Mouse (Mus musculus) limb, embryonic 14.5 days (tissue): ENCODE data around the gene Olfr693. TPM values are rescaled to one million over a fixed set of nuclear protein-coding genes. Genes with fewer than 3 reads are reported as not detected.

Experiments
- ATAC-seq: fragments of 200-750 bp; cut with Nextera tagmentation; 2 replicates; pipeline ENCODE4 v1.8.0; 2017; ENCODE audit warnings: low read depth, moderate number of reproducible peaks, moderate TSS enrichment; ENCODE audit not compliant: low FRiP score
- DNase-seq: peaks from one replicate; pipeline ENCODE4 v3.0.0-alpha.2; 2015; ENCODE audit warnings: low spot score
- H3K27ac ChIP-seq: fragments of 300-500 bp; sonication (generic); replicated peaks from 2 replicates; pipeline ENCODE4 v1.5.1; 2014; ENCODE audit warnings: low read depth, mild to moderate bottlenecking, low read length, moderate library complexity, mixed read lengths
- H3K27me3 ChIP-seq: fragments of 300-500 bp; sonication (generic); 2 replicates; pipeline ENCODE4 v1.6.1; 2014; ENCODE audit warnings: low read length, mixed read lengths; ENCODE audit not compliant: control insufficient read depth, insufficient read depth
- H3K36me3 ChIP-seq: fragments of 300-500 bp; sonication (generic); 2 replicates; pipeline ENCODE4 v1.6.1; 2014; ENCODE audit warnings: mild to moderate bottlenecking, low read length, moderate library complexity, mixed read lengths; ENCODE audit not compliant: control insufficient read depth, insufficient read depth
- H3K4me1 ChIP-seq: fragments of 300-500 bp; sonication (generic); 2 replicates; pipeline ENCODE4 v1.6.1; 2014; ENCODE audit warnings: antibody characterized with exemption, low read length, mixed read lengths; ENCODE audit not compliant: control insufficient read depth, insufficient read depth
- H3K4me2 ChIP-seq: fragments of 300-500 bp; sonication (generic); replicated peaks from 2 replicates; pipeline ENCODE4 v1.6.1; 2014; ENCODE audit warnings: low read depth, mild to moderate bottlenecking, low read length, moderate library complexity; ENCODE audit not compliant: severe bottlenecking
- H3K4me3 ChIP-seq: fragments of 300-500 bp; sonication (generic); replicated peaks from 2 replicates; pipeline ENCODE4 v1.5.1; 2014; ENCODE audit warnings: low read length
- H3K9ac ChIP-seq: fragments of 300-500 bp; sonication (generic); 2 replicates; pipeline ENCODE4 v1.6.1; 2014; ENCODE audit warnings: mild to moderate bottlenecking, low read depth, low read length, moderate library complexity; ENCODE audit not compliant: severe bottlenecking
- H3K9me3 ChIP-seq: fragments of 300-500 bp; sonication (generic); 2 replicates; pipeline ENCODE4 v1.6.1; 2016; ENCODE audit warnings: low read length; ENCODE audit not compliant: control insufficient read depth
- POLR2A ChIP-seq: fragments of 200-500 bp; IDR thresholded peaks from 2 replicates; pipeline ENCODE4 v1.8.0; 2012; ENCODE audit warnings: inconsistent platforms, mild to moderate bottlenecking, moderate library complexity, borderline replicate concordance; ENCODE audit not compliant: insufficient read depth, insufficient read length; ENCODE audit errors: extremely low read depth
- WGBS: fragments of 180-500 bp; shearing (Covaris S2); extraction: QIAGEN DNeasy Blood & Tissue Kit; methylation state at CpG from one replicate; pipeline ENCODE4 v1.1.7; 2014; 5-methylcytosine and 5-hydroxymethylcytosine counted together
- polyA plus RNA-seq, 2 experiments: library from polyadenylated mRNA; depleted of rRNA in 1 of 2; stranded (reverse) in 1 of 2; unstranded in 1 of 2; fragments of >200 nt; fragmentation: Nextera tagmentation in 1 of 2; extraction: Ambion mirVana in 1 of 2; gene quantifications; 2 replicates each; pipeline versions ENCODE4 v1.2.1 to v1.2.3; 2012 to 2014

Olfr693 gene
- polyA plus RNA-seq, 2 experiments: not detected

DNA sequence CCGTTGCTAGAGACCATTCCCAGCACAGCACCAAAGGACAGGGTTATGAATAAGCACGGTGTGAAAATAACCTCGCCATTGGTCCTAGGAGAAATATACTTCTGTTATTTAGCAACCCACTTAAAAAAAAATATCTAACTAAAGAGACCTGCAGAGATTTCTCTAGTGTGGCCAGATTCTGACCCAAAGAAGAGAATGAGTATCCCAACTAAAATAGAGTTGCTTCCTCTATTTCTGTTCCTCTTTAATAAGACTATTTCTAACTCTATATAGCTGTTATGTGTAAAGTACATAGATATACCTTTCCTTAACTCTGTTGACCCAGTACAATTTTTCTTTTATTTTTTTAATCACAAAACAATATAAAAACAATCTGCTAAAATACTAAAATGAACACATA is 12.6 kb upstream of the Olfr693 start:
- Histone ChIP-seq H3K4me3 (no peak overlapping the region), H3K4me2 (no peak overlapping the region), H3K4me1 (no peaks in the 10 kb centered on the region), H3K27ac (no peak overlapping the region), H3K27me3 (no peaks in the 10 kb centered on the region), H3K36me3 (no peaks in the 10 kb centered on the region), H3K9me3 (no peaks in the 10 kb centered on the region), H3K9ac (no peak overlapping the region)
- no peak for TF ChIP-seq POLR2A
- no peak for ATAC-seq
- DNase-seq: no peak
- 83% methylated on average over 3 of the region's 3 CpGs for WGBS

DNA sequence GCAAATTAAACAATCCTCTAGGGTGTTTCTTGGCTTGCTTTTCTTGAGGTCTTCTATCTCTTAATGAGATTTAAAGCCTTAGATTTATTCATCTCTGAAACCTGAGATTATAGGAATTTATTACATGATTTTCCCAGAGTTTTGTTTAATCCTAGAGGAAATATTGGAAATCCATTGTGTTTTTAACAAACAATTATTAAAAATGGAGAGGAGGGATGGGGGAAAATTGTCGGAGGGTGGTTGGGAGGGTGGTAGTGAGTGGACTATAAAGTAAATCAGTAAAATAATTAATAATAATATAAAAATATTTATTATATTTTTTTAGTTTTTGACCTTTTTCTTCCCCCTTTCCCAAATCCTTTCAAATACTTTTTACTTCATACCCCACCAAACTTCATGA is 11.3 kb upstream of the Olfr693 start, which contains the start of gene Olfr694:
TSS of gene Olfr694 (minus strand) at position 101 of the 400 bp plus-strand sequence.
- Histone ChIP-seq H3K9ac (no peak within 1 kb of the TSS), H3K27ac (no peak within 1 kb of the TSS), H3K36me3 (no peaks in the 10 kb centered on the region), H3K9me3 (no peaks in the 10 kb centered on the region), H3K4me3 (no peak within 1 kb of the TSS), H3K27me3 (no peaks in the 10 kb centered on the region), H3K4me2 (no peak within 1 kb of the TSS), H3K4me1 (no peaks in the 10 kb centered on the region)
- 96% methylated on average over 1 of the region's 1 CpGs for WGBS
- ATAC-seq (no peak), DNase-seq (no peak)
- no peak for TF ChIP-seq POLR2A

DNA sequence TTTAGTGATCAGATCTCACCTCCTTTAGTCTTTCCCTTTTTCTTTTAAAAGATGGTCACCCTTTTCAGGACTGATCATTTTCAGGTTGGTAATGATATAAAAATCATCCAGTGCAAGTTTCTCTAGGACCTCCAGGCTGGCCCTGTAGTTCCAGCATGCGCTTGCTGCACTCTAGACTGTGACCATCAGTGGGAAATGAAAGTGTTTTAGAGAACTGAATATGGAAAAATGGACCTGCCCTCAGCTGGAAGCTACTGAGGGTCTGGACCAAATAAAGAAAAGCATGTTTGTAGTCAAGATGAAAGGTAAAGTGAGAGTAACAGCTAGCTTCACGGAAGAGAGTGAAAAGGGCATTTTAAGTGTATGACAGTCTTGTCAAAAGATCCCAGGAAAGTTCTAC is 5.0 kb upstream of the Olfr693 start:
- Histone ChIP-seq H3K4me1 (no peaks in the 10 kb centered on the region), H3K27ac (no peak overlapping the region), H3K36me3 (no peaks in the 10 kb centered on the region), H3K9ac (no peak overlapping the region), H3K9me3 (no peaks in the 10 kb centered on the region), H3K27me3 (no peaks in the 10 kb centered on the region), H3K4me3 (no peak overlapping the region), H3K4me2 (no peak overlapping the region)
- DNase-seq: no peak
- TF ChIP-seq POLR2A: no peak
- WGBS: 89% methylated on average over 2 of the region's 2 CpGs
- ATAC-seq: no peak

DNA sequence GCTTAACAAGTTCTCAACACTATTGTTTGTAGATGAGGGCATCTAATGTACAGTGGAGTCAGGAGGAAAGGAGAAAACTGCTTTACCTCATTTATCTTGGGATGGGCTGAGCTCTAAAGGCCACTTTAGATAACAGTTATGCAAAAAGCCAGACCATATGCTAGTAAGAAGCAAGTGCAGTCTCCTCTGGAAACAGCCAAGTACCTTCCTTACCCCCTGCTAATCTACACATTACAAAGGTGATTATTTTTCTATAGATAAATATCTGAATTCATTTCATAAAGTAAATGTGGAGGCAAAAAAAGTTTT is 28.1 kb downstream of the Olfr693 start:
- Histone ChIP-seq H3K4me1 (no peaks in the 10 kb centered on the region), H3K36me3 (no peaks in the 10 kb centered on the region), H3K4me2 (no peak overlapping the region), H3K9ac (no peak overlapping the region), H3K4me3 (no peak overlapping the region), H3K27ac (no peak overlapping the region), H3K9me3 (no peaks in the 10 kb centered on the region), H3K27me3 (no peaks in the 10 kb centered on the region)
- no peak for TF ChIP-seq POLR2A
- ATAC-seq (no peak), DNase-seq (no peak)

DNA sequence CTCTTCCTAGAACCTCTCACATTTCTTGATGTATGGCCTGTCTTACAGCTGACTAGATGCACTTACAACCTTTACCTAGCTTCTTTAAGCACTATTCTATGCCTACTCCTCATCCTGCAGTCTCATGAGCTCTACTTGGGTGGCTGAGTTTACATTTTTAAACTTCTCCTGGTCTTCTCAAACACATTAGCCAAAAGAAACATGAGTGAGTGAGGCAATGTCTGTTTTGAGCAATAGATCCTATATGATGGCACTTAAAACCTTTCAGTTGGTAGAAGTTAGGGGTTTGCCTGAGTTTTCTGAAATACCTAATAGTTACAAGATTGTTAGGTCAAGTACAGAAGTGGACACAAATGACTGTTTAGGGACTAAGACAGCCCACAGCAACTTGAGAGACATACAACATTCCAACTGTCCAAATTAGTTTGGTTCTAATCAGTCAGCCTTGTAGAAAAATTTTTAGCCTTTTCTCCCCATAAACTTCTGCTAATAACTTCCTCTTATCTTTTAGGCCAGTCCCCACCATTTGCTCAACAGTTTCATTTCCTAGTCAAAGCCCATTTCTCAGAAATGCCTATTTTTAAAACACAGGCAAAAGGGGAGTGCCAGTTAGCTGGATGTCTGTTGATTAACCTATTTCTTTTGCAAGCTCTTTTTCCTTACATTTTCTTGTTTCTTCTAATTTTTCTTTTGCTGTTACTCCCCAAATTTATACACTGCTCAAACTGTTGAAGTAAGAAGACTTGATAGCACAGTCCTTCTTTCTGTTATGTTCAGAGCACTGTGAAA is 28.6 kb downstream of the Olfr693 start:
- H3K27me3 ChIP-seq: no peaks in the 10 kb centered on the region
- no peaks in the 10 kb centered on the region for H3K36me3 ChIP-seq
- no peak overlapping the region for H3K4me2 ChIP-seq
- no peak for TF ChIP-seq POLR2A
- ATAC-seq (no peak), DNase-seq (no peak)
- no peaks in the 10 kb centered on the region for H3K4me1 ChIP-seq
- no peak overlapping the region for H3K4me3 ChIP-seq
- H3K9me3 ChIP-seq: no peaks in the 10 kb centered on the region
- H3K9ac ChIP-seq: no peak overlapping the region
- no peak overlapping the region for H3K27ac ChIP-seq
